Mouse (Mus musculus) neural tube, embryonic 15.5 days (tissue): ENCODE data around the gene Kif21a. TPM values are rescaled to one million over a fixed set of nuclear protein-coding genes. Genes with fewer than 3 reads are reported as not detected.

Experiments used
- ATAC-seq: fragments of 200-750 bp; cut with Nextera tagmentation; 2 replicates; pipeline ENCODE4 v1.8.0; 2017; ENCODE audit warnings: mild to moderate bottlenecking, moderate TSS enrichment, moderate library complexity; ENCODE audit not compliant: low FRiP score
- H3K27ac ChIP-seq: fragments of 300-500 bp; sonication (generic); replicated peaks from 2 replicates; pipeline ENCODE4 v1.5.1; 2015; ENCODE audit warnings: mild to moderate bottlenecking, inconsistent platforms
- H3K27me3 ChIP-seq: fragments of 300-500 bp; sonication (generic); replicated peaks from 2 replicates; pipeline ENCODE4 v1.6.1; 2015; ENCODE audit warnings: inconsistent platforms
- H3K36me3 ChIP-seq: fragments of 300-500 bp; sonication (generic); 2 replicates; pipeline ENCODE4 v1.6.1; 2015; ENCODE audit warnings: inconsistent platforms
- H3K4me1 ChIP-seq: fragments of 300-500 bp; sonication (generic); 2 replicates; pipeline ENCODE4 v1.6.1; 2015; ENCODE audit warnings: inconsistent platforms
- H3K4me2 ChIP-seq: fragments of 300-500 bp; sonication (generic); 2 replicates; pipeline ENCODE4 v1.6.1; 2015; ENCODE audit warnings: inconsistent platforms, mild to moderate bottlenecking, moderate library complexity
- H3K4me3 ChIP-seq: fragments of 300-500 bp; sonication (generic); replicated peaks from 2 replicates; pipeline ENCODE4 v1.5.1; 2015; ENCODE audit warnings: mild to moderate bottlenecking, inconsistent platforms
- H3K9ac ChIP-seq: fragments of 300-500 bp; sonication (generic); replicated peaks from 2 replicates; pipeline ENCODE4 v1.6.1; 2015; ENCODE audit warnings: mild to moderate bottlenecking, inconsistent platforms
- H3K9me3 ChIP-seq: fragments of 300-500 bp; sonication (generic); replicated peaks from 2 replicates; pipeline ENCODE4 v1.6.1; 2016; ENCODE audit warnings: inconsistent platforms
- WGBS: fragments of 180-500 bp; shearing (Covaris S2); methylation state at CpG from one replicate; pipeline ENCODE4 v1.1.7; 2015; ENCODE audit warnings: mixed read lengths; 5-methylcytosine and 5-hydroxymethylcytosine counted together
- polyA plus RNA-seq: library from polyadenylated mRNA; unstranded; fragments of >200 nt; fragmentation: Nextera tagmentation; extraction: Ambion mirVana; gene quantifications from 2 replicates; pipeline ENCODE4 v1.2.1, GENCODE M21; 2015

Gene Kif21a
- polyA plus RNA-seq, 1 experiment from 2014 or later = 40.1 TPM

GRCm38 (mm10) chr15:91048951-91049495 lies 725 bp downstream of the Kif21a start:
- no peaks in the 10 kb centered on the region for H3K9me3 ChIP-seq
- no peaks in the 10 kb centered on the region for H3K36me3 ChIP-seq
- H3K27me3 ChIP-seq = no peaks in the 10 kb centered on the region
- H3K4me2 ChIP-seq = peak overlapping the region; percentile 77
- under 1% methylated on average over 47 of the region's 47 CpGs for WGBS
- H3K9ac ChIP-seq = peak overlapping the region; percentile 99
- peak; percentile 65 for ATAC-seq
- H3K4me1 ChIP-seq = peaks cover 32% of the 10 kb centered on the region
- H3K27ac ChIP-seq = peak overlapping the region; percentile 99
- H3K4me3 ChIP-seq = peak overlapping the region; percentile 96

GRCm38 (mm10) chr15:91047627-91048026 lies 2.1 kb downstream of the Kif21a start:
- H3K9ac ChIP-seq = 0 out of 2 replicates have a peak overlapping the region, but pooled peaks have one; percentile 2
- no peaks in the 10 kb centered on the region for H3K27me3 ChIP-seq
- no peaks in the 10 kb centered on the region for H3K36me3 ChIP-seq
- H3K4me2 ChIP-seq = peak overlapping the region; percentile 77
- H3K4me3 ChIP-seq = peak overlapping the region; percentile 22
- peaks cover 32% of the 10 kb centered on the region for H3K4me1 ChIP-seq
- H3K9me3 ChIP-seq = no peaks in the 10 kb centered on the region
- no peak overlapping the region for H3K27ac ChIP-seq
- no peak for ATAC-seq
- 53% methylated on average over 11 of the region's 11 CpGs for WGBS

GRCm38 (mm10) chr15:91046506-91046905 lies 3.2 kb downstream of the Kif21a start:
- Histone ChIP-seq H3K36me3 (no peaks in the 10 kb centered on the region), H3K4me2 (peak overlapping the region; percentile 15), H3K27ac (no peak overlapping the region), H3K9ac (no peak overlapping the region), H3K4me1 (peaks cover 32% of the 10 kb centered on the region), H3K4me3 (no peak overlapping the region), H3K27me3 (no peaks in the 10 kb centered on the region), H3K9me3 (no peaks in the 10 kb centered on the region)
- 69% methylated on average over 8 of the region's 8 CpGs for WGBS
- ATAC-seq = no peak

GRCm38 (mm10) chr15:91043263-91043662 lies 6.5 kb downstream of the Kif21a start:
- H3K27ac ChIP-seq = no peak overlapping the region
- WGBS = 95% methylated on average over 4 of the region's 4 CpGs
- H3K9ac ChIP-seq = no peak overlapping the region
- H3K4me3 ChIP-seq = no peak overlapping the region
- no peaks in the 10 kb centered on the region for H3K36me3 ChIP-seq
- H3K9me3 ChIP-seq = no peaks in the 10 kb centered on the region
- H3K4me1 ChIP-seq = peaks cover 21% of the 10 kb centered on the region
- no peaks in the 10 kb centered on the region for H3K27me3 ChIP-seq
- H3K4me2 ChIP-seq = no peak overlapping the region
- no peak for ATAC-seq

- H3K4me3 ChIP-seq = no peak overlapping the region
- WGBS = 74% methylated on average over 5 of the region's 5 CpGs
- no peaks in the 10 kb centered on the region for H3K36me3 ChIP-seq
- H3K27me3 ChIP-seq = no peaks in the 10 kb centered on the region
- H3K9ac ChIP-seq = no peak overlapping the region
- ATAC-seq = no peak
- H3K4me2 ChIP-seq = no peak overlapping the region
- no peaks in the 10 kb centered on the region for H3K4me1 ChIP-seq
- H3K9me3 ChIP-seq = no peaks in the 10 kb centered on the region
- no peak overlapping the region for H3K27ac ChIP-seq
Observed at GRCm38 (mm10) chr15:91038860-91039259, 10.9 kb downstream of the Kif21a start.

GRCm38 (mm10) chr15:91034090-91034489 lies 15.7 kb downstream of the Kif21a start:
- Histone ChIP-seq H3K27me3 (no peaks in the 10 kb centered on the region), H3K36me3 (no peaks in the 10 kb centered on the region), H3K4me2 (no peak overlapping the region), H3K27ac (no peak overlapping the region), H3K4me1 (no peaks in the 10 kb centered on the region), H3K4me3 (no peak overlapping the region), H3K9ac (no peak overlapping the region), H3K9me3 (no peaks in the 10 kb centered on the region)
- WGBS = 43% methylated on average over 4 of the region's 4 CpGs
- no peak for ATAC-seq

GRCm38 (mm10) chr15:91033529-91033928 lies 16.2 kb downstream of the Kif21a start:
- no peaks in the 10 kb centered on the region for H3K9me3 ChIP-seq

GRCm38 (mm10) chr15:91028962-91029361 lies 20.8 kb downstream of the Kif21a start:
- peaks cover 4% of the 10 kb centered on the region; the same call in 1 of the 2 replicates for H3K4me1 ChIP-seq
- no peak overlapping the region for H3K4me3 ChIP-seq
- WGBS = 75% methylated on average over 10 of the region's 10 CpGs
- no peak overlapping the region for H3K4me2 ChIP-seq
- H3K9ac ChIP-seq = no peak overlapping the region
- peak overlapping the region; percentile 66 for H3K27ac ChIP-seq
- H3K27me3 ChIP-seq = no peaks in the 10 kb centered on the region
- ATAC-seq = no peak
- no peaks in the 10 kb centered on the region for H3K36me3 ChIP-seq
- H3K9me3 ChIP-seq = no peaks in the 10 kb centered on the region

More at GRCm38 (mm10) chr15:91033529-91033928, 16.2 kb downstream of the Kif21a start:
- 64% methylated on average over 6 of the region's 6 CpGs for WGBS
- ATAC-seq = no peak
- no peaks in the 10 kb centered on the region for H3K27me3 ChIP-seq
- H3K36me3 ChIP-seq = no peaks in the 10 kb centered on the region
- H3K4me3 ChIP-seq = no peak overlapping the region
- no peak overlapping the region for H3K4me2 ChIP-seq
- no peak overlapping the region for H3K9ac ChIP-seq
- no peak overlapping the region for H3K27ac ChIP-seq
- peaks cover 2% of the 10 kb centered on the region; the same call in 1 of the 2 replicates for H3K4me1 ChIP-seq

GRCm38 (mm10) chr15:91028494-91028893 lies 21.3 kb downstream of the Kif21a start:
- 70% methylated on average over 10 of the region's 10 CpGs for WGBS
- H3K4me2 ChIP-seq = no peak overlapping the region
- no peak for ATAC-seq

GRCm38 (mm10) chr15:91022276-91022675 lies 27.5 kb downstream of the Kif21a start:
- Histone ChIP-seq H3K4me2 (no peak overlapping the region), H3K36me3 (no peaks in the 10 kb centered on the region), H3K9ac (no peak overlapping the region), H3K4me1 (peaks cover 23% of the 10 kb centered on the region), H3K27me3 (no peaks in the 10 kb centered on the region), H3K4me3 (no peak overlapping the region), H3K9me3 (no peaks in the 10 kb centered on the region), H3K27ac (no peak overlapping the region)
- ATAC-seq = no peak
- WGBS = 68% methylated on average over 8 of the region's 8 CpGs

More at GRCm38 (mm10) chr15:91028494-91028893, 21.3 kb downstream of the Kif21a start:
- H3K27me3 ChIP-seq = no peaks in the 10 kb centered on the region
- no peaks in the 10 kb centered on the region for H3K36me3 ChIP-seq
- no peaks in the 10 kb centered on the region for H3K9me3 ChIP-seq
- peak overlapping the region; percentile 66 for H3K27ac ChIP-seq
- H3K4me3 ChIP-seq = no peak overlapping the region
- H3K9ac ChIP-seq = no peak overlapping the region
- peaks cover 4% of the 10 kb centered on the region; the same call in 1 of the 2 replicates for H3K4me1 ChIP-seq

- no peak for ATAC-seq
- no peak overlapping the region for H3K4me3 ChIP-seq
- H3K27ac ChIP-seq = peak overlapping the region; percentile 80; the same call in 1 of the 2 replicates
- no peaks in the 10 kb centered on the region for H3K9me3 ChIP-seq
- no peaks in the 10 kb centered on the region for H3K36me3 ChIP-seq
- H3K4me2 ChIP-seq = peak overlapping the region; percentile 57; the same call in 1 of the 2 replicates
- H3K4me1 ChIP-seq = peaks cover 36% of the 10 kb centered on the region
- 18% methylated on average over 3 of the region's 3 CpGs for WGBS
- no peaks in the 10 kb centered on the region for H3K27me3 ChIP-seq
- no peak overlapping the region for H3K9ac ChIP-seq
Observed at GRCm38 (mm10) chr15:91018861-91019187, 30.9 kb downstream of the Kif21a start.

GRCm38 (mm10) chr15:91018161-91018860 lies 31.4 kb downstream of the Kif21a start:
- H3K36me3 ChIP-seq = no peaks in the 10 kb centered on the region
- WGBS = 11% methylated on average over 9 of the region's 9 CpGs
- peaks cover 38% of the 10 kb centered on the region for H3K4me1 ChIP-seq
- no peaks in the 10 kb centered on the region for H3K9me3 ChIP-seq
- no peaks in the 10 kb centered on the region for H3K27me3 ChIP-seq
- peak overlapping the region; percentile 57 for H3K4me2 ChIP-seq
- peak; percentile 34 for ATAC-seq
- no peak overlapping the region for H3K4me3 ChIP-seq
- no peak overlapping the region for H3K9ac ChIP-seq
- peak overlapping the region; percentile 80 for H3K27ac ChIP-seq
